Mouse (Mus musculus) cortical plate, adult 2 months (tissue): ENCODE measurements around the gene Papola.

Source experiments
- CTCF ChIP-seq: fragments of 200-500 bp; IDR thresholded peaks from 2 replicates; pipeline ENCODE4 v1.5.1; 2011; ENCODE audit warnings: mild to moderate bottlenecking, control low read depth, low read length; ENCODE audit not compliant: insufficient read depth; ENCODE audit errors: extremely low read depth
- POLR2A ChIP-seq: fragments of 200-500 bp; IDR thresholded peaks from 2 replicates; pipeline ENCODE4 v1.6.1; 2011; ENCODE audit warnings: mild to moderate bottlenecking, low read length, control low read depth; ENCODE audit not compliant: insufficient read depth; ENCODE audit errors: extremely low read depth

- TF ChIP-seq POLR2A (no peak), CTCF (no peak)
Measured at GRCm38 (mm10) chr12:105825266-105825665, 40.8 kb downstream of the Papola start.
